Mouse (Mus musculus) left cerebral cortex, postnatal 10 days (tissue): ENCODE data around the gene Olfr944. TPM values are rescaled to one million over a fixed set of nuclear protein-coding genes. Genes with fewer than 3 reads are reported as not detected.

Experiments
- DNase-seq, 2 experiments: peaks; one replicate each; pipeline ENCODE4 v3.0.0; 2021 to 2022; ENCODE audit warnings: low spot score in 2 of 2, mixed read lengths in 1 of 2; ENCODE audit errors: extremely low spot score in 1 of 2
- intact Hi-C: fragments of 180-260 bp; cut with DNase I; formaldehyde crosslinking; loops from one replicate; pipeline ENCODE4 v1.15.1; 2025
- total RNA-seq, 2 experiments: library from RNA; stranded (reverse); gene quantifications; 2 replicates each; pipeline ENCODE4 v1.2.3; 2021

Olfr944 gene
- total RNA-seq = not detected

DNA sequence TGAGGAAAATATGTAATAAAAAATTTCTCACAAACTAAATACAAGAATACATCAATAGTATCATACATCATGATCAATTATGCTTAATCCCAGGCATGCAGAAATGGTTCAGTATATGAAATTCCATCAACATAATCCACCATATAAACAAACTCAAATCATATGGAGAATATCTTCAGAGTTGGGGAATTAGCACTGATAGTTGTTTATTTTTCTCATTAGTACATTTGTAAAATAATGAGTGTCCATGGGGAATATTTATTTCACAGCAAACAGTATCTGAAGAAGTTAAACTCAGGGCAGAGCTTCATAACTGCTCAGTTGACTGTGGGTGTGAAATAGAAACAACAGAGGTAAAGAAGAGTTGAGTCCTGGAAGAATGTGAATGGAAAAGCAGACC lies at the start of gene Olfr944:
Olfr944 (plus strand) TSS at position 301 of the 400 bp plus-strand sequence.
- intact Hi-C loops = no loop called here
- no peak for DNase-seq

DNA sequence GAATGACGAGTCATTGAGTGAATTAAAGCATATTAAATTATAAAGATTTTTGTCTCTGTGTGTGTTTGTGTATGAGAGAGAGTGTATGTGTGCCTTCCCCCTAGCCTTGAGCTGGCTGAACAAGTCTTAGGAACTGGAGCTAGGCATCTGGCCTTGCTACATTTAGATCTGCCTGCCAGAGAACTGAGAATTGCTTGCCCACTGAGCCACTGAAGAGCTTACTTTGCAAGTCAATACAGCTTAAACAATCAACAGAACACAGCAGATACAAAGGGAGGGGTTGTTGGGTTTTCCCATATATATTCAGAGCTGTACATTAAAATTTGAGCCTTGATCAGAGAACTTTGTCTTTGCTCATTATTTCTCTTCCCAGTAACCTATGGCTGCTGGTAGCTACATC lies 49.3 kb upstream of the Olfr944 start:
- DNase-seq = no peak
- intact Hi-C loops = no loop called here

DNA sequence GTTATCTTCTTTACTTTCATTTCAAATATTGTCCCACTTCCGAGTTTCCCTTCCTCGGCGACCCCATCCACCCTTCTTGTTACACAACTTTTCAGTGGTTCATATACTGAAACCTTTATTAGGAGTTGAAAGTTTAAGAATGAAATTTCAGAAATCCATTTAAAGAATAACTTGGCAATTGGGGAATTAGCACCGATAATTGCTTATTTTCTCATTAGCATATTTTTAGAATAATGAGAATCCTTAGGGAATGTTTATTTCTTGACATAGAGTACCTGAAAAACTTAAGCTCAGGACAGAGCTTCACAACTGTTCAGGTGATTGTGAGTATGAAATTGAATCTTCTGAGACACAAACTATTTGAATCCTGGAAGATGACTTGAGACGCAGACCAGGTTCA lies 35.7 kb upstream of the Olfr944 start, which contains the start of gene Olfr943:
Olfr943 (plus strand) TSS at position 301 of the 400 bp plus-strand sequence.
- intact Hi-C loops = no loop called here

DNA sequence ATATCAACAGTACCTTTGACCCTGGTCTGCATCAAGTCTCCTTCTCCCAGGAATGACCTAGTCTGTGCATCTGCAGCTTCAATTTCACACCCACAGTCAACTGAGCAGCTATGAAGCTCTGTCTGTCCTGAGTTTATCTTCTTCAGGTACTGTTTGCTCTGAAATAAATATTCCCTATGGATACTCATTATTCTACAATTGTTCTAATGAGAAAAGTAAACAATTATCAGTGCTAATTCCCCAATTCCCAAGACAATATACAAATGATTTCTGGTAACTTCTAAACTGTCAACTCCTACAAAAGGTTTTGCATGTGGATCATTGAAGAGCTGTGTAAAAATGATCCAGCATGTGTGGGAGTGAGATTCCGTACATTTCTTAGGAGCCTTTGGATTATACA lies 48.2 kb downstream of the Olfr944 start, which contains the start of gene Olfr1537:
Olfr1537 (minus strand) TSS at position 101 of the 400 bp plus-strand sequence.
- intact Hi-C loops = no loop called here
- no peak for DNase-seq

More for the DNA sequence above, 35.7 kb upstream of the Olfr944 start, which contains the start of gene Olfr943:
- no peak for DNase-seq

Other genes starting within 250 kb of the Olfr944 start
- not detected for gene Olfr933, start 229.6 kb upstream of the Olfr944 start, total RNA-seq
- not detected for gene Olfr934, start 213.6 kb upstream of the Olfr944 start, total RNA-seq
- gene Olfr935, start 202.2 kb upstream of the Olfr944 start, total RNA-seq = not detected
- gene Olfr146, start 178.5 kb upstream of the Olfr944 start, total RNA-seq = not detected
- gene Olfr937, start 137.0 kb upstream of the Olfr944 start, total RNA-seq = not detected
- gene Olfr938, start 123.0 kb upstream of the Olfr944 start, total RNA-seq = not detected
- not detected for gene Olfr27, start 73.8 kb upstream of the Olfr944 start, total RNA-seq
- gene Olfr943, start 35.6 kb upstream of the Olfr944 start, total RNA-seq = not detected
- not detected for gene Olfr1537, start 48.1 kb downstream of the Olfr944 start, total RNA-seq
- not detected for gene Olfr945, start 74.9 kb downstream of the Olfr944 start, total RNA-seq
- gene Olfr948, start 124.1 kb downstream of the Olfr944 start, total RNA-seq = not detected
- not detected for gene Olfr951, start 185.5 kb downstream of the Olfr944 start, total RNA-seq
- not detected for gene Olfr952, start 225.2 kb downstream of the Olfr944 start, total RNA-seq